Mouse (Mus musculus) G1E (cell line): ENCODE measurements around the gene Nlrp4c. TPM values are rescaled to one million over a fixed set of nuclear protein-coding genes. Genes with fewer than 3 reads are reported as not detected.

ENCODE experiments used
- ATAC-seq: 2 replicates; pipeline ENCODE4 v1.8.0; 2016; ENCODE audit warnings: mild to moderate bottlenecking; ENCODE audit not compliant: insufficient number of reproducible peaks, poor library complexity, low FRiP score, severe bottlenecking; ENCODE audit errors: extremely low read depth
- DNase-seq: peaks from one replicate; pipeline ENCODE4 v3.0.0; 2012; ENCODE audit warnings: low spot score
- H3K27me3 ChIP-seq: 2 replicates; pipeline ENCODE4 v1.6.1; 2012; ENCODE audit warnings: mild to moderate bottlenecking, low read length, inconsistent platforms; ENCODE audit not compliant: insufficient read depth
- H3K36me3 ChIP-seq: replicated peaks from 2 replicates; pipeline ENCODE3; 2012; ENCODE audit warnings: mild to moderate bottlenecking, inconsistent platforms
- H3K4me1 ChIP-seq: 2 replicates; pipeline ENCODE4 v1.6.1; 2012; ENCODE audit warnings: low read depth, low read length, inconsistent platforms, mixed read lengths; ENCODE audit not compliant: insufficient read depth
- H3K4me3 ChIP-seq: 2 replicates; pipeline ENCODE4 v1.5.1; 2012; ENCODE audit warnings: low read depth, mild to moderate bottlenecking, inconsistent platforms, low read length, moderate library complexity, mixed read lengths
- H3K9me3 ChIP-seq: replicated peaks from 2 replicates; pipeline ENCODE4 v1.6.1; 2012; ENCODE audit warnings: inconsistent platforms
- CTCF ChIP-seq: IDR thresholded peaks from 2 replicates; pipeline ENCODE4 v1.5.1; 2012; ENCODE audit warnings: low read depth, low read length, inconsistent platforms, mixed read lengths
- GATA1 ChIP-seq: IDR thresholded peaks from 2 replicates; pipeline ENCODE4 v1.6.1; 2012; ENCODE audit warnings: borderline replicate concordance, low read length, inconsistent platforms, mixed read lengths
- GATA2 ChIP-seq: IDR thresholded peaks from 2 replicates; pipeline ENCODE4 v1.6.1; 2012; ENCODE audit warnings: low read depth, low read length, inconsistent platforms, borderline replicate concordance
- POLR2AphosphoS5 ChIP-seq: IDR thresholded peaks from 2 replicates; pipeline ENCODE4 v1.6.1; 2012; ENCODE audit warnings: low read depth, low read length, inconsistent platforms; ENCODE audit not compliant: insufficient replicate concordance
- TAL1 ChIP-seq: conservative IDR thresholded peaks from 2 replicates; pipeline ENCODE4 v1.6.1; 2012; ENCODE audit warnings: low read depth, low read length, inconsistent platforms, mixed read lengths
- polyA plus RNA-seq: library from polyadenylated mRNA; stranded (reverse); fragments of >175 nt; gene quantifications from 2 replicates; pipeline ENCODE4 v1.2.3, GENCODE M21; 2012
- total RNA-seq, 2 experiments: library from RNA; stranded (forward) in 1 of 2; stranded (reverse) in 1 of 2; fragments of 200-1000 nt in 1 of 2; fragments of >200 nt in 1 of 2; fragmentation: Nextera tagmentation in 1 of 2; gene quantifications; 2 replicates each; pipeline ENCODE4 v1.2.3; 2014 to 2017

Gene Nlrp4c
- total and polyA plus RNA-seq, 3 experiments = 0.11 TPM; not detected in 2

- Histone ChIP-seq H3K4me3 (no peak overlapping the region), H3K4me1 (peaks cover 66% of the 10 kb centered on the region), H3K36me3 (peaks cover 80% of the 10 kb centered on the region), H3K27me3 (no peaks in the 10 kb centered on the region), H3K9me3 (no peaks in the 10 kb centered on the region)
- ATAC-seq (no peak), DNase-seq (no peak)
- TF ChIP-seq TAL1 (no peak), GATA1 (no peak), POLR2AphosphoS5 (no peak), CTCF (no peak), GATA2 (no peak)
Measured at GRCm38 (mm10) chr7:6146982-6147325, 102.0 kb downstream of the Nlrp4c start.

GRCm38 (mm10) chr7:6147688-6148087 lies 102.7 kb downstream of the Nlrp4c start:
- ATAC-seq (no peak), DNase-seq (no peak)
- Histone ChIP-seq H3K4me3 (no peak overlapping the region), H3K27me3 (no peaks in the 10 kb centered on the region), H3K9me3 (no peaks in the 10 kb centered on the region), H3K4me1 (peaks cover 72% of the 10 kb centered on the region), H3K36me3 (peaks cover 82% of the 10 kb centered on the region)
- TF ChIP-seq GATA2 = no peak
- no peak for TF ChIP-seq GATA1
- no peak for TF ChIP-seq TAL1
- no peak for TF ChIP-seq POLR2AphosphoS5
- TF ChIP-seq CTCF = no peak

- DNase-seq = no peak
- H3K27me3 ChIP-seq = no peaks in the 10 kb centered on the region
- peaks cover 61% of the 10 kb centered on the region for H3K36me3 ChIP-seq
- TF ChIP-seq POLR2AphosphoS5 (no peak), GATA1 (no peak), GATA2 (no peak), CTCF (no peak), TAL1 (no peak)
- no peak for ATAC-seq
- H3K9me3 ChIP-seq = no peaks in the 10 kb centered on the region
- H3K4me1 ChIP-seq = peaks cover 72% of the 10 kb centered on the region
- H3K4me3 ChIP-seq = no peak overlapping the region
Measured at GRCm38 (mm10) chr7:6151266-6151665, 106.3 kb downstream of the Nlrp4c start.

GRCm38 (mm10) chr7:6152036-6152435 lies 107.1 kb downstream of the Nlrp4c start:
- Histone ChIP-seq H3K9me3 (no peaks in the 10 kb centered on the region), H3K27me3 (no peaks in the 10 kb centered on the region), H3K4me1 (peaks cover 74% of the 10 kb centered on the region), H3K36me3 (peaks cover 55% of the 10 kb centered on the region), H3K4me3 (no peak overlapping the region)
- no peak for DNase-seq
- ATAC-seq = no peak
- TF ChIP-seq GATA2 = no peak
- TF ChIP-seq CTCF = no peak
- no peak for TF ChIP-seq POLR2AphosphoS5
- no peak for TF ChIP-seq TAL1

- no peak for DNase-seq
- Histone ChIP-seq H3K27me3 (no peaks in the 10 kb centered on the region), H3K4me3 (no peak overlapping the region), H3K36me3 (peaks cover 45% of the 10 kb centered on the region), H3K4me1 (peaks cover 74% of the 10 kb centered on the region), H3K9me3 (no peaks in the 10 kb centered on the region)
- TF ChIP-seq POLR2AphosphoS5 (no peak), CTCF (no peak), TAL1 (no peak), GATA1 (no peak), GATA2 (no peak)
- no peak for ATAC-seq
Measured at GRCm38 (mm10) chr7:6153131-6153530, 108.2 kb downstream of the Nlrp4c start.

GRCm38 (mm10) chr7:6154164-6154563 lies 109.2 kb downstream of the Nlrp4c start:
- Histone ChIP-seq H3K4me1 (peaks cover 66% of the 10 kb centered on the region), H3K36me3 (peaks cover 37% of the 10 kb centered on the region), H3K4me3 (peak overlapping the region; percentile 90; the same call in 1 of the 2 replicates), H3K9me3 (no peaks in the 10 kb centered on the region), H3K27me3 (no peaks in the 10 kb centered on the region)
- no peak for TF ChIP-seq TAL1
- TF ChIP-seq GATA2 = no peak
- TF ChIP-seq POLR2AphosphoS5 = no peak
- no peak for TF ChIP-seq CTCF
- TF ChIP-seq GATA1 = no peak
- ATAC-seq (no peak), DNase-seq (no peak)

Other genes with a start within 250 kb of the Nlrp4c start
- not detected in 2 replicates for gene Vmn1r63, start 239.7 kb upstream of the Nlrp4c start, total RNA-seq (2014; fragmentation: Nextera tagmentation)
- gene Vmn1r63, start 239.7 kb upstream of the Nlrp4c start, total RNA-seq (2017) = 0.06 TPM in 1 of 2 replicates, not detected in the other
- not detected in 2 replicates for gene Vmn1r63, start 239.7 kb upstream of the Nlrp4c start, polyA plus RNA-seq
- gene Vmn1r64, start 160.6 kb upstream of the Nlrp4c start, total RNA-seq (2014; fragmentation: Nextera tagmentation) = not detected in 2 replicates
- 0.23 TPM in 1 of 2 replicates, not detected in the other for gene Vmn1r64, start 160.6 kb upstream of the Nlrp4c start, total RNA-seq (2017)
- not detected in 2 replicates for gene Vmn1r64, start 160.6 kb upstream of the Nlrp4c start, polyA plus RNA-seq
- gene Vmn1r65, start 34.2 kb upstream of the Nlrp4c start, total RNA-seq (2014; fragmentation: Nextera tagmentation) = not detected in 2 replicates
- gene Vmn1r65, start 34.2 kb upstream of the Nlrp4c start, total RNA-seq (2017) = 0.06 and 0.22 TPM in 2 replicates
- not detected in 2 replicates for gene Vmn1r65, start 34.2 kb upstream of the Nlrp4c start, polyA plus RNA-seq
- 23.5 and 36.9 TPM in 2 replicates for gene Zfp787, start 110.8 kb downstream of the Nlrp4c start, total RNA-seq (2014; fragmentation: Nextera tagmentation)
- gene Zfp787, start 110.8 kb downstream of the Nlrp4c start, total RNA-seq (2017) = 33.1 and 39.0 TPM in 2 replicates
- 47.7 and 49.8 TPM in 2 replicates for gene Zfp787, start 110.8 kb downstream of the Nlrp4c start, polyA plus RNA-seq
- gene Zfp444, start 127.1 kb downstream of the Nlrp4c start, total RNA-seq (2014; fragmentation: Nextera tagmentation) = 7.1 and 15.0 TPM in 2 replicates
- 26.9 and 29.3 TPM in 2 replicates for gene Zfp444, start 127.1 kb downstream of the Nlrp4c start, total RNA-seq (2017)
- 45.2 and 48.6 TPM in 2 replicates for gene Zfp444, start 127.1 kb downstream of the Nlrp4c start, polyA plus RNA-seq
- not detected in 2 replicates for gene Galp, start 151.9 kb downstream of the Nlrp4c start, total RNA-seq (2014; fragmentation: Nextera tagmentation)
- gene Galp, start 151.9 kb downstream of the Nlrp4c start, total RNA-seq (2017) = not detected in 2 replicates
- not detected in 2 replicates for gene Galp, start 151.9 kb downstream of the Nlrp4c start, polyA plus RNA-seq
- gene Zscan5b, start 177.1 kb downstream of the Nlrp4c start, total RNA-seq (2014; fragmentation: Nextera tagmentation) = not detected in 2 replicates
- gene Zscan5b, start 177.1 kb downstream of the Nlrp4c start, total RNA-seq (2017) = not detected in 2 replicates
- gene Zscan5b, start 177.1 kb downstream of the Nlrp4c start, polyA plus RNA-seq = not detected in 2 replicates
- gene Epp13, start 207.5 kb downstream of the Nlrp4c start, total RNA-seq (2014; fragmentation: Nextera tagmentation) = not detected in 2 replicates
- not detected in 2 replicates for gene Epp13, start 207.5 kb downstream of the Nlrp4c start, total RNA-seq (2017)
- gene Epp13, start 207.5 kb downstream of the Nlrp4c start, polyA plus RNA-seq = not detected in 2 replicates
- gene Zfp667, start 241.4 kb downstream of the Nlrp4c start, total RNA-seq (2014; fragmentation: Nextera tagmentation) = 10.1 and 12.8 TPM in 2 replicates
- 16.3 and 17.0 TPM in 2 replicates for gene Zfp667, start 241.4 kb downstream of the Nlrp4c start, total RNA-seq (2017)
- 0.19 and 0.47 TPM in 2 replicates for gene Zfp667, start 241.4 kb downstream of the Nlrp4c start, polyA plus RNA-seq